Mouse (Mus musculus): ENCODE results near the gene Epp13.
"Not testable (repeated sequence)": the region's sequence is repeated elsewhere in the genome, so short reads cannot be mapped to it uniquely, and the experiment has no call there.

Gene Epp13

DNA sequence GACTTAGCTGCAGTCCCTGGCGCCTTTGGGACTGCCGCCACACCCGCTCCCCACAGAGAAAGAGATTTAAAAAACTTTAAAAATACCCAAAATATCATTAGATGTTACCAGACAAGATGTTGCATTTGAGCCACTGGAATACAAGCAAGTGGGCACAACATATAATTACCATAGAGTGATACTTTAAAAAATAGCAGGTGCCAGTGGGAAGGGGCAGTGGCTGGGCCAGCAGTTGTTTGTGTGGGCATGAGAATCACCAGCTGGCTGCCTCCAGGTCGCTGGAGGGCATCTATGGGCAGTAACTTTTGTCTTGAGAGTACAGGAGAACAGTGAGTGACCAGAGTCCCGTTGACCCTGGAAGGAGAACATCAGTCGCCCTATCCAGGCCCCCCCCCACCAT lies at the start of gene Epp13:
Gene Epp13, plus strand, starts transcription at position 301 of the 400 bp plus-strand sequence.
- in situ Hi-C loops (cut with MseI, MboI), result no loop called here

DNA sequence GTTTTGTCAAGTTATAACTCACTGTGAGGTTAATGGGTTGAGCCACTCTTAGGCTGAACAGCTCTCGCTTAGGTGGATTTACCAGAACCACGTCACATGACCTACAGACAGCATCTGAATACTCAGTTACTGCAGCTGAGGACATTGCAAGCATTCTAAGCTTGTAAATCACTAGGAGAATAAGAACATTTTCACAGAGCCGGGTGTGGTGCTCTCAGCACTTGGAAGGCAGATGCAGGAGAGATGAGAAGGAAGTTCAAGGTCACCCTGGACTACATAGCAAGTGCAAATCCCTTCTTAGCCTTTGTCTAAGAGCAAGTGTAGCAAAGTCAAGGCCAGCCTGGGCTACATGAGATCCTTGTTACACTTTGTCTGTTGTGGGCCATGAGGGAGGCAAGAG lies 48.3 kb upstream of the Epp13 start:
- in situ Hi-C loops (cut with MseI, MboI), result no loop called here

DNA sequence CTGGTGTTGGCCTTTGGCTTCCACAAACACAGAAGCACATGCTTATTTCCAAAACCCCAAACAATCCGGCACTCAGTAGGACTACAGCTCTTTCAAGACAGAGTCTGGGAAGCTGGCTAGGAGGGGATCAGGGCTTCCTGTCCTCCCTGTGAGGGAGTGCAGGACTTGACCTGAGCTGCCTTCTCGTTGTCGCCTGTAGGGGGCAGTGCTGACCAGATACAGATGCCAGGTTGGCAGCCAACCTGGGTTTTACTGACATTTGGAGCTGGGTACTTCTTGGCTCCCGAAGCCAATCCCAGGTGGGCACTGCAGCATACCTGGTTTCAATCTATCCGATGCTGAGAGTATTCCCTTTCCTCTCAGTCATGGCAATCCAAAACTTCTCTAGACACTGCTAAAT lies 39.4 kb upstream of the Epp13 start:
- in situ Hi-C loops (cut with MseI, MboI), result no loop called here

DNA sequence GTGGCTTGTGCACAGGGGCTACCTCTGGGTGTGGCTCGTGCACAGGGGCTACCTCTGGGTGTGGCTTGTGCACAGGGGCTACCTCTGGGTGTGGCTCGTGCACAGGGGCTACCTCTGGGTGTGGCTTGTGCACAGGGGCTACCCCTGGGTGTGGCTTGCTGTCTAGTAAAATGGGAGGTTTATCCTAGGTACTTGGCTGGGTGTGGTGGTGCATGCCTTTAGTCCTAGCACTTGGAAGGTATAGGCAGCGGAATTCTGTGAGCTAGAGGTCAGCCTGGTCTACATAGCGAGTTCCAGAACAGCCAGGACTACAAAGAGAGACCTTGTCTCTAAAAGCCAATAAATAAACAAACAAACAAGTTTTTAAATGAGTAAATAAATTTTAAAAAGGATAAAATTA lies 37.8 kb upstream of the Epp13 start:
- in situ Hi-C loops (cut with MseI, MboI), result not testable (repeated sequence)

DNA sequence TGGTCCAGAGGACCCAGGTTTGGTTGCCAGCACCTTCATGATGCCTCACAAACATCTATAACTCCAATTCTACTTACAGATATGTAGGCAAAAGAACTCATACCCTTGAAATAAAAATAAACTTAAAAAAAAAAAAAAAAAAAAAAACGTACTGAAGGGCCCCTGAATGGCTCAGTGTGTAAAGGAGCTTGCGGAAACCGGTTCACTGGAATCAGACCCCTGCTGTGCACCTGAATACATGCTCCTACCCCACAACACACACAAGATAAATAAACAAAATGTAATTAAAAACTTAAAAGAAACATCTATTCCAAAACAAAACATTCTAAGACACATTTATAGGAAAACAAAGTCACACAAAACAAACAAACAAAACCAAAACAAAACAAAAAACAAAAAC lies 32.4 kb upstream of the Epp13 start:
- in situ Hi-C loops (cut with MseI, MboI), result no loop called here

DNA sequence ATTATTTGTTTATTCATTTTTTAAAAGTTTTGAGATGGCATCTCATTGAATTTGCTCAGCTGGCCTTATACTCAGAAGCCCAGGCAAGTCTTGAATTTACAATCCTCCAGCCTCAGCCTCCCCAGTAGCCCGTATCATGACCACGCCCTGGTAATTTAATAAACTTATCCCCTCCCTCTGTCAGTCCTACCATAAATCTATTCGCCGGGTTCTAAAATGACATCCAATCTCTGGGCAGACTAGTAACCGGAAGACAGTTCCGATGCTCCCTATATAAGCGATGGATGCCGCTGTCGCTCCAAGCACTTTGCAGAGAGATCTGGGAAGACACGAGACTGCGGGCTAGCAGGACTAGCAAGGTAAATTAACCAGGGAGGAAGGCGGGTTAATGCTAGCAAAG lies 30.5 kb upstream of the Epp13 start, which contains the start of gene Zscan5b:
Gene Zscan5b, plus strand, starts transcription at position 301 of the 400 bp plus-strand sequence.
- in situ Hi-C loops (cut with MseI, MboI), result no loop called here

DNA sequence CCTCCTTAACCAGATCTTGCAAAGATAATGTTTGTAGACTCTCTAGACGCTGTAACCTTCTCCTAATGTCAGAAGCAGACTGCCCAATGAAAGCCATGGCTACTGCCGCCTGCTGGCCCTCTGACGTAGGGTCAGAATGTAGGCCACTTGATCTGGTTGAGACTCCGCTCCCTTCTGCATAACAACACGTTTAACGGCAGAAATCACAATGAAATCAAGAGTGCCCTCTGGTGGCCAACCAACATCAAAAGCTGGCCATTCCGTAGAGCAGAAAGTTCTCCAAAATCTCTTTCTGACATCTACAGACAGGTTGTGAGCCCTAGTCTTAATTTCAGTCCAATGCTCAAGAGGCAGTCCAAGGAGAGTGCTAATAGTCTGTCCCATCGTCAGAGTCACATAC lies 24.0 kb upstream of the Epp13 start:
- in situ Hi-C loops (cut with MseI, MboI), result not testable (repeated sequence)

DNA sequence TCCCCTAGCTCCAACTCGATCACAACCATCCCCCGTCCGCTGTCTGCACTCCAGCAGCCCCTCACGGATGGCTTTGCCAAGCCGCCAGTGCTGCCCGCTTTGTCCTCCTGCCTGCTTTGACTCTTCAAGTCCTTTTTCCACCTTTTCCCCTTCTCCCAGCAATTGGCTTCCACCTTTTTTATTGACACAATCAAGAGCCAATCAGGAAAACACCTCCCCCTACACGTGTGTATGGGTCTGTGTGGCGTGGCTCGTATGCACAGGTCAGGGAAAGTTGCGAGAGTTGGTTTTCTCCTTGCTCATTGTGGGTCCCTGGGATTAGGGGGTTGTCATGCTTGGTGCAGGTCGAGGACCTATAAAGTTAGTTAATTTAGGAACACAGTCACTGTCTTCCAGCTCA lies 12.7 kb upstream of the Epp13 start:
- in situ Hi-C loops (cut with MseI, MboI), result no loop called here

DNA sequence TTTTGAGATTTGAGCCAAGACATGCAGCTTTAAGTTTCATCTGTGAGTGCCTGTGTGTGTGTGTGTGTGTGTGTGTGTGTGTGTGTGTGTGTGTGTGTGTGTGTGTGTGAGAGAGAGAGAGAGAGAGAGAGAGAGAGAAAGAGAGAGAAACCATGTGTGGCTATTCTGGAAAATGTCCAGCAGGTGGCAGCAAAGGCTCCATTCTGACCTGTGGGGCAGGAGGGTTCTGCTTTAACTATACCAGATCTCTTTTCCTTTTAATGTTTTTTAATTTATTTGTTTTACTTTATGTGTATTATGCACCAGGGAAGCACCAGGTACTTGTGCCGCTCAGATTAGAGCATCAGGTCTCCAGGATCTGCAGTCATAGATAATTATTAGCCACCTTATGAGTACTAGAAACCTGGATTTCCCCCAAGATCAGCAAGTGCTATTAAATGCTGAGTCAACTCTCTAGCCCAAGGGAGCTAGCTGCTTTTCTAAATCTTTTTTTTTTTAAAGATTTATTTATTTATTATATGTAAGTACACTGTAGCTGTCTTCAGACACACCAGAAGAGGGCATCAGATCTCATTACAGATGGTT lies 11.6 kb upstream of the Epp13 start:
- in situ Hi-C loops (cut with MseI, MboI), result not testable (repeated sequence)

DNA sequence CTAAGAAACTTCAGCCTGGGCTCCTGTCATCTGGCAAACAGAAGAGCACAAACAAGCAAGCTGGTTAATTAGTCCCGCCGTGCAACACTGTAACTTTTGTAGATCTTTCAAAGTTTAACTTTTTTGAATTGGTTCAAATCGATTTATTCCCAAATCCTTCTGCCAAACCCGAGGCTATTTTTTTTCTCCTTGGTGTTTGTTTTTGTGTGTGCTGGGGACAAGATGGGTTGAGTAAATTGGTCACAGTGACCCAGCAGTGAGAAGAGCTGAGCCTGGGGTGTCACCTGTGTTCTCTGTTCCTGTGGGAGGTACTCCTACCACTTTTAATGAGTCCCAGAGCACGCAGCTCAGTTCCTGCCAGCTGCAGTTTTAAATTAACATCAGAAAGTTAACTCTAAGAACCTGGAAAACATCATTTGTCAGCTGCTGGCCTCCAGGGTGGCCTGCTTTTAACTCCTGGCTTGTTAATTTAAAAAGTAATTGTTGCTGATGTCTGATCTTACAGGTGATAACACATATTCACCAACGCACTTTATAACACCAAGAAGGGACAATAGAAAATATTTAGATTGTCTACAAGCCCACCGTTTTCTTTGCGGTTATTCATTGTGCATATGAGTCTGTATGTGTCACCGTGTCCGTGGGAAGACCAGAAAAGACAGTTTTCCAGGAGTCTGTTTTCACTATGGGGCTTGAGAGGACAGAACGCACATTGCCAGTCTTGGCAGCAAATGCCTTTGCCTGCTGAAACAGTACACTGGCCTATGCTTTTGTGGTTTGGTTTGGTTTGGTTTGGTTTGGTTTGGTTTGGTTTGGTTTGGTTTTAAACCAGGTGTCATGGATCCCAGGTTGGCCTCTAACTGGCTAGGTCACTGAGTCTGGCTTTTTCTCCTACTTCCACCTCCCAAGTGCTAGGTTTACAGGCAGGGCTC lies 7.9 kb upstream of the Epp13 start:
- in situ Hi-C loops (cut with MseI, MboI), result no loop called here

DNA sequence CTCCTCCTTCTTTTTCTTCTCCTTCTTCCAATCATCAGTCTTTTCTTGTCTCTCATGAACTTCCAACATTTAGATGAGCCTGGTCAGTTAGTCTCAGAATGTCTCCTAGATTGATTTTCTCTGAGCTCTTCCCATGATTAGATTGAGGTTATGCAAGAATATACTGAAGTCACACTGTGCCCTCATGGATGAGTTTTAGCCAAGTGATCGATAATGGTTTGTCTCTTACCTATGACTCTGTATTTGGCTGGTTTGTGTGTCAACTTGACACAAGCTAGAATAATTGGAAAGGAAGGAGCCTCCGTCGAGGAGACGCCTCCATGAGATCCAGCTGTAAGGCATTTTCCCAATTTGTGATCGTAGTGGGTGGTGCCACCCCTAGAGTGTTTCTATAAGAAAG lies 1.9 kb downstream of the Epp13 start:
- in situ Hi-C loops (cut with MseI, MboI), result no loop called here

DNA sequence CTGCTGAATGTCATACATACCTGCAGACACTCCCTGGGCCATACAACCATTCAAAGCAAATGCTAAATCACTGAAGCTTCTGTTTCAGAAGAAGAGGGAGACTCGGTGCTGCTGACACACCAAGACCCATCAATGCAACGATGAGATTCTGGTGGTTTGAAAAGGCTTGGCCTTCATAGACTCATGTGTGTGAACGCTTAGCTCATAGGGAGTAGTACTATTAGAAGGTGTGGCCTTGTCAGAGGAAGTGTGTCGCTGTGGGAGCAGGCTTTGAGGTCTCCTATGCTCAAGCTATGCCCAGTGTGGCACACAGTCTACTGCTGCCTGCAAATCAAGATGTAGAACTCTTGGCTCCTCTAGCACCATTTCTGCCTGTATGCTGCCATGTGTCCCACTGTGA lies 4.9 kb downstream of the Epp13 start:
- in situ Hi-C loops (cut with MseI, MboI), result no loop called here

DNA sequence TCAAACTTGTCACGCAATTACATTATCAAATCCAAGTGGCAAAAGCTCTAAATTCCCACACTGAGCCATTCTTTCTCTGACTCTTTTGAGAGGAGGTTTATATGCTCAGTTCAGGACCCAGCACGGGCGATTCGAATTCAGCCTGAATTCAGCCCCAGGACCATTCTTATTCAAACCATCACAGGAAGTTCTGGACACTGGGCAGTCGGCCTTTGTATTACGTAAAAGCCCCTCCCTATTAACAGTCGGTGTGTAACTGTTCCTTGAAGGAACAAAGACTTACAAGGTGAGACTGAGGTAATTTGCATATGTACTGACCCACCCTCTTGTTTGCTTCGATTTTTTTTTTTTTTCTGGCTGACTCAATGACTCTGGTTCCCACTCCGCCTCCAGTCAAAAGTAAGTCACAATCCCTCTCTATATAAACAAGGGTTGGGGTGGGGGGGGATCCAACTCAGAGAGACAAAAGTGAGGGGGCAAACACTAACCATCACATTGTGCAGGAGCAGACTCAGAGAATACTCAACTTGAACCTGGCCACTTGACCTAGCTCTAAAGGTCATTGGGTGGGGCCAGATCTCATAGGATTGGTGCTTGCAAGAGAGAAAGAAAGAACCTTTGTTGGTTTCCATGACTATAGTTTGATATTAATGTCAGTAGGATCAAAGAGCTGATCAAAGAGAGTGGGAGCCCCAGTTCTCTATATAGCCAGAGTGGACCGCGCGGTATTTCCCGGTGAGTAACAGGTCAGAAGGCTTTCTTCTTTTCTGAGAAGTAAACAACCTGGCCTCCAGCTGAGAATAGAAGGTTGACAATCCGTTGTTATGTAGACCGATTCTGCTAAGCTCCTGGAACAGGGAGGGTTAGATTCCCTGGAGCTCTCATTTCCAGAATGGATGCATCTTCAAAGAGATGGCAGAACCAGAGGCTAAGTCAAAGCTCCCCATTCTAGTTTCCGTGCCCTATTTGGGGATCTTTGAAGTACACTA lies 6.0 kb downstream of the Epp13 start:
- in situ Hi-C loops (cut with MseI, MboI), result no loop called here

DNA sequence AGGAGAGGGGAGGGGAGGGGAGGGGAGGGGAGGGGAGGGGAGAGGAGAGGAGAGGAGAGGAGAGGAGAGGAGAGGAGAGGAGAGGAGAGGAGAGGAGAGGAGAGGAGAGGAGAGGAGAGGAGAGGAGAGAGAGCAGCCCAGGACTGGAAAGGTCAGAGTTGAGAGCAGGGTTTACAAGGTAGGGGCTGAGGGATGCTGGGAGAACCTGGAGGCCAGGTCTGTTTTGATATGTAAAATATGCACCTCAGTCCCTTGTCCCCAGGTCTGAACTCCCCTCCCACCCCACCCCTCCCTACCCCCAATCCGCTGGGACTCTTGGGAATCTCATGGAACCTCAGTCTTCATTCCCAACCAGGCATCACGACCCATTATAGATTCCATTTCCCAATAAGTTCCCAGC lies 7.5 kb downstream of the Epp13 start:
- in situ Hi-C loops (cut with MseI, MboI), result not testable (repeated sequence)

DNA sequence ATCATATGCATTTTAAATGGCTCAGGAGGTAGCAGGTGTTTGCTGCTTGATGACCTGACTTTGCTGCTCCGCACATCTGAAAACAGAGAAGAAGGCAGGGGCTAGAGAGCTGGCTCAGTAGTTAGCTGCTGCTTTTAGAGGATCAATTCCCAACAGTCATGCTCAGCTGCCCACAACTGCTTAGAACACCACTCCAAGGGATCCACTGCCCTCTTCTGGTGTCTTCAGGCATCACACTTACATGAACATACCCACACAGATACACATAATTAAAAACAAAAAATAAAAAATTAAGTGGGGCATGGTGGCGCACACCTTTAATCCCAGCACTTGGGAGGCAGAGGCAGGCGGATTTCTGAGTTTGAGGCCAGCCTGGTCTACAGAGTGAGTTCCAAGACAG lies 9.6 kb downstream of the Epp13 start:
- in situ Hi-C loops (cut with MseI, MboI), result no loop called here

DNA sequence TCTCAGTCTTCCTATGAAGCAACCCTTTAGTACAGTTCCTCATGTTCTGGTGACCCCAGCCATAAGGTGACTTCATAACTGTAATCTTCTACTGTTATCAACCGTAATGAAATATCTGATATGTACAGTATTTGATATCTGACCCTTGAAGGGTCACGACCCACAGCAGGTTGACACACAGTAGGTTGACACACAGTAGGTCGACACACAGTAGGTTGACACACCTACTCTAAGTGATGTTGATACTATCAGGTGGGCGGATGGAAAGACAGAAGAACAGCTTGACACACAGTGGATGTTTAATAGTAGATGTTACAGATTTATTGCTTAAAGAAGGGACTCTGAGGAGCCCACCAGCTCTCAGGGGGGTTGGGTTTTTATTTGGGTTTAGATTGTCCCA lies 10.5 kb downstream of the Epp13 start:
- in situ Hi-C loops (cut with MseI, MboI), result no loop called here

DNA sequence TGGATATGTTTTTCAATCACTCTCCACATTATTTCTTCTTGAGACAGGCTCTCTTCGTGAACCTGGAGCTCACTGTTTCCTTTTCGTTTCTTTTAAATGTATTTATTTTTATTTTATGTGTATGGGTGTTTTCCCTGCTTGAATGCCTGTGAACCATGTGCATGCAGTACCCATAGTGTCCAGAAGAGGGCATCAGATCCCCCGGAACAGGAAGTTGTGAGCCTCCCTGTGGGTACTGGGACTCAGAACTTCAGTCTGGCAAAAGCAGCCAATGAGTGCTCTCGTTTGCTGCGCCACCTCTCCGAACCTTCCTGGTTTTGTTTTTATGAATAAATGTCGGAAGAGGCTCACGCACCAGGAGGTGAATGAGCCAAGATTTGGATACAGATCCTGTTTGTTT lies 13.2 kb downstream of the Epp13 start:
- in situ Hi-C loops (cut with MseI, MboI), result no loop called here

DNA sequence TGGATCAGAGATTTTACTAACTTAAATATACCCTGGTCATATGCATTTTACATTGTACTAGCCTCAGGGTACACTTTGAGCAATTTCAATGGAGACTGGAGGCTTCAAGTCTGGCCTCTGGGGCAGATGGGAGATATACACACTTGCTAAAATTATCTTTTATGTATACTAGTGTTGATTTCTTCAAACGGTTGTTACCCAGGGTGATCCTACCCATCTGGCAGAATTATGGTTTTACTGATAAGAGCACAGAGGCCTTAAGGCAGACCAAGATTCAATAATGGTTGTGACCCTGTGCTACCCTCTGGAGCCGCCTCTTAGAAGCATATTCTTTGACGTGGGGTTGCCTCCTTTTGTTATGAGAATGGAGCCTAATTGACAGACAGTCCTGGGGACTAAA lies 25.4 kb downstream of the Epp13 start:
- in situ Hi-C loops (cut with MseI, MboI), result no loop called here

DNA sequence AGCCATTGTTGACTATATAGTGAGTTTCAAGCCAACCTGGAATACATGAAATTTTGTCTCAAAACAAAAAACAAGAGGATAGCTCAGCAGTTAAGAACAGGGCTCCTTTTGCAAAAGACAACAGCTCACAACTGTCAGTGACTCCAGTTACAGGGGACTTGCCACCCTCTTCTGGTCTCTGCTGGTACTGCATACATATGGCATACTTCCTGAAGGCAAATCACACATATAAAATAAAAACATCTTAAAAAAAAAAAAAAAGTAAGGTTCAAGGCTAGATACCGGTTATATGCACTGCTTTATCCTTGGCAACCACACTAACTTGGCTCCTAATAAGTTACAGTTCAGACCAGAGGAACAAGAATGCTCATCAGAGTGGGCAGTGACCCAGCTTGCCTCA lies 30.2 kb downstream of the Epp13 start:
- in situ Hi-C loops (cut with MseI, MboI), result no loop called here

DNA sequence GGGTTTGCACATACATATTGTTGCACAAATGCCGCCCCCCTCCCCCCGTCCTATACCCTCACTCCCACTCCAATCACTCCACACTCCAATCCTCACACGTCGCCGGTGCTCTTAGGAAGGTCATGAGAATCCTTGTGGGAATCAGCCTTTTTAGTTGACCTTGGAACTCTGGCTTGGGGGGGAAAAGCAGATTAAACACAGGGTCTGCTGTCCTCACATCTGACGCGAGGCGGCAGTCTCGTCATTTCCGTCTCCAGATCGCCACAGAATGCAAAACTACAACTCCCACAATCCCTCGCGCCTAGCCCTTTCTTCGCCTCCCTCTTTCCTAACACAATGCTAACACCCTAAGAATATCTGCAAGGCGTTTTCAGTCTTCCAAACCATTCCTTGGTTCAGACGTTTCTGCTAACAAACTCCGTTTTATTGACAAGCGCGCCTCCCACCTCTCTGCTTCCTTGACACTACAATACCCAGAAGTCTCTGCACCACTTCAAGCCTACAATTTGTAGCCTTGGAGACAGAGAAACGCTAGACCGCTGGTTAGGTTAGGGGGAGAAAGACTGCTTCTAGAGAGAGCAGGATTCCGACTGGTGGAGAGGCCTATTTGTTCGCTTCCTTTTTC lies 31.1 kb downstream of the Epp13 start:
- in situ Hi-C loops (cut with MseI, MboI), result no loop called here

DNA sequence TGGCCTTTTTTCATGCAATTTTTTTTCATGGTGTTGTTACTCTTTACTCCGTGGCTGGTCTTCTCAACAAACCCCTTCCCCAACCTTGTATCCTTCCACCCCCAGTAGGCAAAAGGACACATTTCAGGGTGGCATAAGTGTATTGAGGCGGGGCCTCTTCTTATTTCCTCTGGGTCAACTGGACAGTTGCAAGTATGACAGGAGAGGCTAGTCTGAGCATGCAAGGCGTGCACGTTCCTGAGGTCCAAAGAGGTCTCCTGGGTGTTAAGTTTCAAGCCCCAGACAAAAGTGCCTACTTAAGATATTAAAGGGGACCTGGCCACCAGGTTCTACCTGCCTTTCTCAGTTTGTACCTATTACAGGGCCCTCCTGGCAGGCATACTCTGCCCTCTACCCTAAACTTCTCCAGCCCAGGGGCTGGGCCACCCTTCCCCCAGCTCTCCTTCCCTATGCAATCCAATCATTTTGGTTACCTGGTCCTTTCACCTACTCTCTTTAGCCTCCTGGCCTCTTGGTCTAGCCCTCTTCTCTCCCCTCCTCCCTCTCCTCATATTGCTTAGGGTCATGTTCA lies 32.0 kb downstream of the Epp13 start:
- in situ Hi-C loops (cut with MseI, MboI), result no loop called here

Measured in mouse trophoblast stem cell (cell line).